Mouse (Mus musculus) hematopoietic stem cell, adult 5-6 weeks (primary cell): Measurements from ENCODE around the gene Ppp1r27. TPM values are rescaled to one million over a fixed set of nuclear protein-coding genes. Genes with fewer than 3 reads are reported as not detected.
A peak's percentile ranks its signal among the peaks of the same experiment; 100 is the strongest.

ENCODE experiments used
- ATAC-seq, 2 experiments: fragments of 125-278 bp in 1 of 2; replicated peaks in 1 of 2; 2 replicates each; pipeline ENCODE4 v1.8.0; 2016 to 2017; ENCODE audit warnings: inconsistent platforms in 2 of 2, mild to moderate bottlenecking in 2 of 2, moderate number of reproducible peaks in 2 of 2, low read depth in 1 of 2, moderate TSS enrichment in 1 of 2; ENCODE audit not compliant: low FRiP score in 2 of 2, poor library complexity in 2 of 2, severe bottlenecking in 2 of 2, insufficient read depth in 1 of 2, low TSS enrichment in 1 of 2
- total RNA-seq: library from RNA; stranded (forward); fragments of 172-1452, 232-1000 nt; gene quantifications from 2 replicates; pipeline ENCODE4 v1.2.3, GENCODE M21; 2017

Gene Ppp1r27
- total RNA-seq, 1 experiment from 2014 or later, result not detected

DNA sequence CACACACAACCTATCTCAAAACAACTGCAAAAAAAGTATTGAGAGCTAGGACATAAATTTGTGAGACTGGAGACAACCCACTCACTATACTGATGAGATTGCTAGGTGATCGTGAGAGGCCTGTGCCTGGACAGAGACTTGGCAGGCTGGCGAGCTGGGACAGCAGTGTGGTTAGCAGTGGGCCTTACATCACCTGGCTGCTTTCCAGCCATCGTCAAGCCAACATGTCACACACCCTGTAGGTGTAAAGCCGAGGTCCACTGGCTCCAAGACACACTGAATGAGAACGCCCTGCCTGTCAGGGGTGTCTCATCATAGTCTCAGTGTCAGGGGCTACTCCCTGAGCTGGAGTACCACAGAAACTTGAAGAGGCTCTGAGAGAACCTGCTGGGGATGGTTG, 1.8 kb upstream of the Ppp1r27 start:
- ATAC-seq, result no peak

- ATAC-seq, result no peak
Observed at GRCm38 (mm10) chr11:120549986-120550809, 734 bp downstream of the Ppp1r27 start.

- ATAC-seq, result peak; percentile 55 to 66; a peak in 3 of 4 replicates
Observed at GRCm38 (mm10) chr11:120549168-120549945, 1.6 kb downstream of the Ppp1r27 start, which contains the start of gene Mcrip1. Mcrip1 (minus strand) TSS chr11:120549727.

- ATAC-seq, result no peak
Observed at GRCm38 (mm10) chr11:120548786-120549167, 2.2 kb downstream of the Ppp1r27 start.

DNA sequence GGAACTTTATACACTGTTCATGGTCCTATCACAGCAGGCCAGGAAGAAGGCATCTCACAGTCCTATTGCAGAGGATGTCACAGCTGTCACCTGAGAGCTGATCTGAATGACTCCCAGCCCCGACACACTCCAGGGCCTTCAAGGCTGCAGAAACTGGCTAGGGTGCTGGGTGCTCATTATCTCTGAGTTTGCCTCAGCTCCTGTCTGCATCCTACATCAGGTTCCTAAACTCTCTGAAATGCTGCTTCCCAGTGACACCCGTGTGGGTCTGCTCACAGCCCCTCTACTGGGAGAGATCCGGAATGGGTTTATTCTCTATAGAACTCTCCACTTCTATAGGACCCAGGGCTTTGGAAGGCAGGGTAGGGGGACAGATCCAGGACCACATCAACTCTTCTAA, 2.7 kb downstream of the Ppp1r27 start:
- ATAC-seq, result no peak

DNA sequence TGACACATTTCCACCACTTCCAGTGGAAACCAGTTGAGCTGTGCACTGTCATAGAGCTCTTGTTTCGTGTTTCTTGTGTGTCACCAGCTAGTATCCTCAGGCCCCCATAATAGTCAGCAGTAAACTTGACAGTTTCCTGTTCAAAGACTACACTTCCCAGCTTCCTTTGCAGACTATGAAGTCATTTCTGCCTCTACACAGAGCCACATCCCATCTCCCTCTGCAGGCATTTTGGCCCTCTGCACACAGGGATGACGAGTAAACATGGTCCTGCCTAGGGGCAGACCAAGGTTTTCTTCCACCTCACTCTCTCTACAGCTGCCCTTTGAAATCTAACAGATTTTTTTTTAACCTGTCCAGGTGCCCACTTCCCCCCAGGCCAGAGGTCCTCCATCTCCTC, 3.5 kb downstream of the Ppp1r27 start:
- peak in 1 of 2 experiments; percentile 42; a peak in 2 of 4 replicates for ATAC-seq

- ATAC-seq, result no peak
Observed at GRCm38 (mm10) chr11:120545964-120546363, 5.0 kb downstream of the Ppp1r27 start.

- no peak for ATAC-seq
Observed at GRCm38 (mm10) chr11:120542376-120542775, 8.6 kb downstream of the Ppp1r27 start.

- ATAC-seq, result no peak
Observed at GRCm38 (mm10) chr11:120541907-120542306, 9.0 kb downstream of the Ppp1r27 start.

GRCm38 (mm10) chr11:120539285-120540014, 11.5 kb downstream of the Ppp1r27 start:
- ATAC-seq, result no peak

DNA sequence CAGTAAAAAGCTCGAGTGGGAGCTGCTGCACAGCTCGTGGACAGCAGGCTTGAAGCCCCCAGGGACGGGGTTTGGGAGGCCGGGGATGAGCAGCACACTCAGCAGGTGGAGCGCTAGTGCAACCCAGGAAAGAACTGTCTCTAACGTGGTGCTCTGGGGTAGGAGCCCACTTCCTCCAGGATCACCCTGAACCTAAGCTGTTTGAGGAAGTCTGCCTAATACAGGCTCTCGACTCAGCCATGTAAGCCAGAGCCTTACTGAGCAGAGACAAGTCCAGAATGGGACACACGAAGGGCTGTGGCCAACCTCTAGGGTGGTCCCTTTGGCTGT, 12.0 kb downstream of the Ppp1r27 start:
- peak; percentile 69 to 72 for ATAC-seq

- no peak for ATAC-seq
Observed at GRCm38 (mm10) chr11:120538485-120538884, 12.4 kb downstream of the Ppp1r27 start.

GRCm38 (mm10) chr11:120535804-120536203, 15.1 kb downstream of the Ppp1r27 start:
- no peak for ATAC-seq

- no peak for ATAC-seq
Observed at GRCm38 (mm10) chr11:120535145-120535544, 15.8 kb downstream of the Ppp1r27 start.

DNA sequence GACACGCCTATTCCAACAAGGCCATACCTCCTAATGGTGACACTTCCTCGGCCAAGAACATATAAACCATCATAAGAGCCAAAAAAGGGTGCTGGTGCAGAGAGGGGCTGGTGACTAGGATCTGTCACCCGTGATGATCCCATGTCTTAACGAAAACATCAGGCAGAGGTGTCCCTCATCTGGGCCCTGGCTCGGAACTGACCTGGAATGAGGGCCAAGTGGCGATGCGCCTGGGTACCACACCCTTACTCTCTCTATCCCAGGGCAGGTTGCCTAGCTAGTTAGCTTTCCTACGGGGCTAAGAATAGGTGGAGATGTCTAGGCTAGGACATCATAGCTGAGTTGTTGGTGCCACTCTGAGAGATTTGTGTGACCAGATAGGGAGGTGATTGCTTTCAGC, 16.8 kb downstream of the Ppp1r27 start:
- no peak for ATAC-seq

- ATAC-seq, result no peak
Observed at GRCm38 (mm10) chr11:120531646-120532045, 19.3 kb downstream of the Ppp1r27 start.

DNA sequence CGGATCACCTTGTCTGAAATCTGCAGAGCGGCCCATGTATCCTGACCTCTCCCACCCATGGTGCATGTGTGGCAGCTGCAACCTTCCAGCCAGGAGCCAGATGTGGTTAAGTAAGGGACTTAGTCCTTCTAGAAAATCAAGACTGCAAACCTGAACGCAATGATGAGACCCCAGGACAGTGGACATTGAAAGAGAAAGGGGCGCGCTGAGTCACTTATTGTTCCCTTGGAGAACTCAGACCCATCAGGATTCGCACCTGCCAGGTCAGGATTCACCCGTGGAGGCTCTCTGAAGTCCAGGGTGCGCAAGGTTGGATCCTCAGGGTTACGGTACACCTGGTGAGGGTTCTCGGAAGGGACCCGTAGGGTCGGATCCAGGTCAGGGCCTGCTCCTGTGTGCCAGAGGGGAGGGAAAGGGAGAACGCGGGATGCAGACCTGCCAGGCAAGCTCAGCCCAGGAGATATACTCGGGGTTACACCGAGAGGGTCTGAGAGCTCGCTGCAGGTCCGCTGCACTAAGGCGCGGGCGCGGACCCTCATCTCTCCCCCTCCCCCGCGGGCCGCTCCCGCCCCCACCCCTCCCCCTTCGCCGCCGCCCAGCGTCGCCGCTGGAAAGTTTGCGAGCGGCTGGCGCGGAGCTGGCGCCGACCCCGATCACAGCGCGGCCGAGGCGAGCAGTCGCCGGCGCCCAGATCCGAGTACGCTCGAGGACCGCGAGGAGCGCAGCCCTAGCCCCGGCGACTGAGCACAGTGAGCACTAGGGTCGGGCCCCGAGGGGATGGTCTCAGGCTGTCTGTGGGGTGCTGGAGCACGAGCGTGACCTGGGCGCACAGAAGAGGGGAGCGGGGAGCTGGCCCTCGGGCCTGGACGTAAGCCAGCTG, 20.6 kb downstream of the Ppp1r27 start, which contains the start of gene Gcgr:
Gene Gcgr (plus strand): TSS at position 615 of the 880 bp plus-strand sequence.
- ATAC-seq, result no peak
